Mouse (Mus musculus): ENCODE measurements around the gene C1d. TPM values are rescaled to one million over a fixed set of nuclear protein-coding genes. Genes with fewer than 3 reads are reported as not detected.
A peak's percentile ranks its signal among the peaks of the same experiment; 100 is the strongest.

The C1d gene
- total and polyA plus RNA-seq, 3 experiments = 22.7 to 34.3 (median 32.1) TPM

GRCm38 (mm10) chr11:17257861-17258260 is 482 bp downstream of the C1d start:
- no peak for TF ChIP-seq CTCF (IDR thresholded peaks at IDR 0.05)
- TF ChIP-seq POLR2A (IDR thresholded peaks at IDR 0.05; ENCODE audit: insufficient read depth, low read depth, low read length) = no peak
- no peak for TF ChIP-seq EP300 (IDR thresholded peaks at IDR 0.05; ENCODE audit: insufficient read depth, low read depth, low read length)
- peaks cover 2% of the 10 kb centered on the region; the same call in 1 of the 2 replicates for H3K79me2 ChIP-seq (replicated peaks; ENCODE audit: control insufficient read depth, insufficient read depth, low read length)
- no peaks in the 10 kb centered on the region for H3K36me3 ChIP-seq (ENCODE audit: control insufficient read depth, insufficient read depth, low read length)
- DNase-seq = peak in 1 of 2 experiments; percentile 36
- intact Hi-C loops (cut with DNase I) = loop anchor here (5.0 kb wide), 2 partner anchors 46 to 96 kb away; partner anchors contain the start of gene Pno1
- H3K27ac ChIP-seq = peak overlapping the region; percentile 96
- peak overlapping the region; percentile 62 for H3K9ac ChIP-seq (ENCODE audit: low read depth, low read length)
- H3K4me3 ChIP-seq = peak overlapping the region; percentile 97
- peaks cover 1% of the 10 kb centered on the region for H3K4me1 ChIP-seq (ENCODE audit: control insufficient read depth, insufficient read depth, low read length)
- 1% methylated on average over 17 of the region's 17 CpGs for WGBS
- no peaks in the 10 kb centered on the region for H3K27me3 ChIP-seq (ENCODE audit: control insufficient read depth, insufficient read depth, low read length)

GRCm38 (mm10) chr11:17267176-17267575 is 9.8 kb downstream of the C1d start:
- Histone ChIP-seq H3K4me3 (no peak overlapping the region), H3K36me3 (ENCODE audit: control insufficient read depth, insufficient read depth, low read length) (peaks cover 2% of the 10 kb centered on the region; the same call in 1 of the 2 replicates), H3K4me1 (ENCODE audit: control insufficient read depth, insufficient read depth, low read length) (no peaks in the 10 kb centered on the region), H3K79me2 (replicated peaks; ENCODE audit: control insufficient read depth, insufficient read depth, low read length) (no peaks in the 10 kb centered on the region), H3K27ac (no peak overlapping the region), H3K27me3 (ENCODE audit: control insufficient read depth, insufficient read depth, low read length) (no peaks in the 10 kb centered on the region), H3K9ac (ENCODE audit: low read depth, low read length) (no peak overlapping the region)
- no peak for DNase-seq
- TF ChIP-seq POLR2A (IDR thresholded peaks at IDR 0.05; ENCODE audit: insufficient read depth, low read depth, low read length) = no peak
- WGBS = 94% methylated on average over 4 of the region's 4 CpGs
- intact Hi-C loops (cut with DNase I) = no loop called here

DNA sequence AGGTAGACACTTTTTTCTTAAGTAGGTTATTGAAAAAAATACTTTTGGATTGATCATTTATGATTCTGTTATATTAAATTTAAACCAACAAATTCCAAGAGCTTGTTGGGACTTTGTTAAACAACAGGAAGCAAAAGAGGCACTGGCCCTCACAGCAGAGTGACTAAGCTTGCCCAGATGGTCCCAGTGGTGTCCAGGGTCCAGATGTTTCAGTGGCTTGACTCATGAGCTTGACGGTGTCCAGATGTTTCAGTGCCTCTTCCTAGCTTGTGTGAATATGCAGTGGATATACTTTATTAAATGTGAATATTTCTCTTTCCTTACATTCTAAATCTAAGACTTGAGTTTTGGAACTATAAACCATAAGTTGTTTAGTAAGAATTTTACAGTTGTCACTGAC is 11.4 kb downstream of the C1d start:
- intact Hi-C loops (cut with DNase I) = no loop called here
- DNase-seq = peak; percentile 44 to 49
- Histone ChIP-seq H3K4me1 (ENCODE audit: control insufficient read depth, insufficient read depth, low read length) (no peaks in the 10 kb centered on the region), H3K4me3 (no peak overlapping the region), H3K27me3 (ENCODE audit: control insufficient read depth, insufficient read depth, low read length) (no peaks in the 10 kb centered on the region), H3K36me3 (ENCODE audit: control insufficient read depth, insufficient read depth, low read length) (peaks cover 2% of the 10 kb centered on the region; the same call in 1 of the 2 replicates), H3K27ac (no peak overlapping the region), H3K9ac (ENCODE audit: low read depth, low read length) (no peak overlapping the region), H3K79me2 (replicated peaks; ENCODE audit: control insufficient read depth, insufficient read depth, low read length) (no peaks in the 10 kb centered on the region)
- 72% methylated on average over 1 of the region's 1 CpGs for WGBS
- TF ChIP-seq CTCF (IDR thresholded peaks at IDR 0.05) (no peak), EP300 (IDR thresholded peaks at IDR 0.05; ENCODE audit: insufficient read depth, low read depth, low read length) (no peak), POLR2A (IDR thresholded peaks at IDR 0.05; ENCODE audit: insufficient read depth, low read depth, low read length) (no peak)

DNA sequence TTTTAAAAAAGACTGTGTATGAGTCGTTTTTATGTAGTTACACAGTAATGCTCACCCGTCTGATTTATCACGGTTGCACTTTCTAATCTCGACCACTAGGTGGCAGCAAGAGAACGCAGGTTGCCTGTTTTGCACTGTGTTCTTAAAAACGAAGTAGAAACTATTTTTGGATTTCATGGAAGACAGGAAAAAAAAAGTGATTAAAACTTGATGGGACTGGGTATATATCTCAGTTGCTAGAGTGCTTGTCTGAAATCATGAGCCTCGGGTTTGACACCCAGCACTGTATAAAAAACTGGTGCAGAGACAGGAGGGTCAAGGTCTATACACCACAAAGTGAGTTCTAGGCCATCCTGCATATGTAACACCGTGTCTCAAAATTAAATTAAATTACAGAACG is 22.6 kb downstream of the C1d start:
- intact Hi-C loops (cut with DNase I) = loop anchor here (10.0 kb wide), 1 partner anchor 1745 kb away; no protein-coding TSS in a partner anchor
- Histone ChIP-seq H3K4me3 (no peak overlapping the region), H3K4me1 (ENCODE audit: control insufficient read depth, insufficient read depth, low read length) (no peaks in the 10 kb centered on the region), H3K79me2 (replicated peaks; ENCODE audit: control insufficient read depth, insufficient read depth, low read length) (no peaks in the 10 kb centered on the region), H3K27me3 (ENCODE audit: control insufficient read depth, insufficient read depth, low read length) (no peaks in the 10 kb centered on the region), H3K36me3 (ENCODE audit: control insufficient read depth, insufficient read depth, low read length) (no peaks in the 10 kb centered on the region), H3K27ac (no peak overlapping the region), H3K9ac (ENCODE audit: low read depth, low read length) (no peak overlapping the region)
- peak in 1 of 2 experiments; percentile 30 for DNase-seq
- WGBS = 13% methylated on average over 9 of the region's 9 CpGs
- peak; percentile 85 for TF ChIP-seq CTCF (IDR thresholded peaks at IDR 0.05)
- TF ChIP-seq EP300 (IDR thresholded peaks at IDR 0.05; ENCODE audit: insufficient read depth, low read depth, low read length) = 0 out of 2 replicates have a peak, but pooled peaks have one; percentile 36
- TF ChIP-seq POLR2A (IDR thresholded peaks at IDR 0.05; ENCODE audit: insufficient read depth, low read depth, low read length) = no peak

- TF ChIP-seq POLR2A (IDR thresholded peaks at IDR 0.05; ENCODE audit: insufficient read depth, low read depth, low read length) (no peak), CTCF (IDR thresholded peaks at IDR 0.05) (peak; percentile 57), EP300 (IDR thresholded peaks at IDR 0.05; ENCODE audit: insufficient read depth, low read depth, low read length) (no peak)
- Histone ChIP-seq H3K9ac (ENCODE audit: low read depth, low read length) (no peak overlapping the region), H3K27me3 (ENCODE audit: control insufficient read depth, insufficient read depth, low read length) (no peaks in the 10 kb centered on the region), H3K79me2 (replicated peaks; ENCODE audit: control insufficient read depth, insufficient read depth, low read length) (no peaks in the 10 kb centered on the region), H3K4me3 (no peak overlapping the region), H3K4me1 (ENCODE audit: control insufficient read depth, insufficient read depth, low read length) (peaks cover 2% of the 10 kb centered on the region; the same call in 1 of the 2 replicates), H3K36me3 (ENCODE audit: control insufficient read depth, insufficient read depth, low read length) (no peaks in the 10 kb centered on the region), H3K27ac (no peak overlapping the region)
- no peak for DNase-seq
- intact Hi-C loops (cut with DNase I) = loop anchor here (10.0 kb wide), 1 partner anchor 1741 kb away; no protein-coding TSS in a partner anchor
- 71% methylated on average over 10 of the region's 10 CpGs for WGBS
Observed at GRCm38 (mm10) chr11:17284055-17284454, 26.7 kb downstream of the C1d start.

DNA sequence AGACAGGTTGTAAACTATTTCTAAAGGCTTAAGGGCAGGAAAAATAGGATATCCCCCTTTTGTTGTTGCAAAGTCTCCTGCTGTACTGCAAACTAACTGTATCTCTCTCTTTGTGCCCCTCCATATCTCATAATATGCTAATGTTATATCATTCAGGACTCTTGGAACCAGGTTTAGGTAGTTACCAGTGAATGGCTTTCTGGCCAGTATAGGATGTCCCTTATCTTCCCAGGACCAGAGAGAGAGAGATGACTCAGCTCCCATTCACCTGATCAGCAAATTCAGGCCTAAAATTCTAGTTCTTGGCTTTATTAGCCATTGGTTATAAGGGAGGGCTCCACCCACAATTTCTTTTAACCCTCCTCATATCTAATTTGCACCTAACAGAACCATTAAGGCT is 31.5 kb downstream of the C1d start:
- Histone ChIP-seq H3K4me1 (ENCODE audit: control insufficient read depth, insufficient read depth, low read length) (peaks cover 2% of the 10 kb centered on the region; the same call in 1 of the 2 replicates), H3K9ac (ENCODE audit: low read depth, low read length) (no peak overlapping the region), H3K4me3 (no peak overlapping the region), H3K27ac (no peak overlapping the region), H3K36me3 (ENCODE audit: control insufficient read depth, insufficient read depth, low read length) (no peaks in the 10 kb centered on the region), H3K79me2 (replicated peaks; ENCODE audit: control insufficient read depth, insufficient read depth, low read length) (no peaks in the 10 kb centered on the region), H3K27me3 (ENCODE audit: control insufficient read depth, insufficient read depth, low read length) (no peaks in the 10 kb centered on the region)
- intact Hi-C loops (cut with DNase I) = loop anchor here (10.0 kb wide), 1 partner anchor 1736 kb away; no protein-coding TSS in a partner anchor
- no peak for TF ChIP-seq CTCF (IDR thresholded peaks at IDR 0.05)
- no peak for TF ChIP-seq EP300 (IDR thresholded peaks at IDR 0.05; ENCODE audit: insufficient read depth, low read depth, low read length)
- TF ChIP-seq POLR2A (IDR thresholded peaks at IDR 0.05; ENCODE audit: insufficient read depth, low read depth, low read length) = no peak
- no peak for DNase-seq

All from heart, adult 2 months (tissue).